Mouse (Mus musculus): ENCODE data around the gene Gmnn.
A peak's percentile ranks its signal among the peaks of the same experiment; 100 is the strongest.
"Not testable (repeated sequence)": the region's sequence is repeated elsewhere in the genome, so short reads cannot be mapped to it uniquely, and the experiment has no call there.

The Gmnn gene

DNA sequence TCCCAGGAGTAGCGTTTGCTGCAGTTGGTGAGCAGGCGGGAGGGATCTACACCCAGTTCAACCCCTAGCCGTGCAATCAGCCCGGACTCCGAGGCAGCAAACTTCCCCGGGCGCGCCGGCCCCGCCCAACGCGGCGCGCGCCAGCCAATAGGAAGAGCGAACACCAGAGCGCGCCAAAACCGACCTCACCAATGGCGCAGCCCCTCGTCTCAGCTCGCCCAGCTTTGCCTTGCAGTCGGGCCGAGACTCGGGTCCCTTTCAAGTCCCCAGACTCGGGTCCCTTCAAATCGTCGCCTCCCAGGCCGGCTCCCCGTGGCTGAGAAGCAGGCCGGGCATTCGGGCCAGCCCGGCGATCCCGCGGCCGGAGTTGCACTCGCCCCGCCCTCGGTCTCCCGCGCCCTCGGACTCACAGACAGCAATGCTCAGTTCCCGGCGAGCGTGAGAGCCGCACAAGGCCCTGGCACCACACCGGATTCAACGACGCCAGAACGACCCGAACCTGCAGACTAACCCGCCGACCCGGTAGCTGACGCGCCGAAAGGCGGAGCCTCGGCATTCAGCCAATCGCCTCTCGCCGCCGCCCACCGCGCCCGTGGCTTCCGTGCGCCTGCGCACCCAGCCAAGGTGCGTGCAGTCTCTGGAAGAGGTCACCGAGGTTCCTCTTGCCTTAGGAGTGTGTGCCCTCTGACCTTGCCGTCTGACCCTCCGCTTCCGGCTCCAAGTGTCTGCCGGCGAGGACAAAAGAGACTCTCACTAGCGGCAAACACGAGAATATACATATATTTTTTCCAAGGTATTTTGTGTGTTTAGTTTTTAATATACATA lies at the start of gene Gmnn:
TSS of gene Gmnn (minus strand) at position 521 of the 825 bp plus-strand sequence.
- DNase-seq = peak; percentile 88 to 94

GRCm38 (mm10) chr13:24806079-24806478 lies 44.4 kb upstream of the Gmnn start:
- DNase-seq = peak; percentile 74

DNA sequence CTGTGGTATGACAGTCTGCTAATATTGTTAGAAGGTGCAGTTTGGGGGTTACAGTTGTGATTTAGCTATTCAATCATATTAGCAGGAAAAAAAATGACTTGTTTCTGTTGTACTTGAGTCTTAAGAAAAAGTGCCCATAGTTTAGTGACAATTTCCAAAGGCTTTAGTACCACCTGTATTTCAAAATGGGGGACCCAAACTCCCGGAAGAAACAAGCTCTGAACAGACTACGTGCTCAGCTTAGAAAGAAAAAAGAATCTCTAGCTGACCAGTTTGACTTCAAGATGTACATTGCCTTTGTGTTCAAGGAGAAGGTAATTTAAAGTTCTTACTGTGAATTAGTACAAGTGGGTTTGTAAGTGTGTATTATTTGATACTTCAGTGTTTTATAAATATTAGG lies 41.5 kb upstream of the Gmnn start:
- no peak for DNase-seq

- peak; percentile 14 to 54 for DNase-seq
Observed at GRCm38 (mm10) chr13:24802131-24802691, 40.5 kb upstream of the Gmnn start.

DNA sequence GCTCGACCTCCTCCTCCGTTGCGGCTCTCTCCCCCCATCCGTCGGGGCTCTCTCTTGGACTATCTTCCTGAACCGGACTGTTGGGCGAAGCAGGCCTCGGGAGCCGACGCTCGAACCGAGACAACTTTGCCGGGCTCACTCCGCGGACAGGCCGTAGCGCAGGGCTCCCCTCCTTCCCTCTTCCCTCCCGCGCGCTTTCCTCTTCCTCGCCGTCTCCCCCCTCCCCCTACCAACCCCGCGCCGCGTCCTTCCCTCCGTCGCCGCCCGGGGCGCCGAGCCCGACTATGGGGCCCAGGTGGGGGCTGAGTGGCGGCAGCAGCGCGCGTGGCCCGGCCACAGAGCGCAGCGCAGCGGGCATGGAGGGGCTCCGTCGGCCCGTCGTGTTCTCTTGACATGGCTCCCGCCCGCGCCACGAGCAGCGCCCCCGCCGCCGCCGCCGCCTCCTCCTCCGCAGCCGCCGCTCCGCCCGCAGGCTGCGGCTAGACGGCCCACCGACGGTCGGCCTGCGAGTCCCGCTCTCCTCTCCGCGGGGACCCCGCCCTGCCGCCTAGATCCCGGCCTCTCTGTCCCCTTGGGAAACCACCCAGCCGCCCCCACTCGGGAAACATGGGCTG lies 39.7 kb upstream of the Gmnn start, which contains the start of gene BC005537:
TSS of gene BC005537 (plus strand) at position 350 of the 614 bp plus-strand sequence.
- DNase-seq = peak; percentile 29 to 68

DNA sequence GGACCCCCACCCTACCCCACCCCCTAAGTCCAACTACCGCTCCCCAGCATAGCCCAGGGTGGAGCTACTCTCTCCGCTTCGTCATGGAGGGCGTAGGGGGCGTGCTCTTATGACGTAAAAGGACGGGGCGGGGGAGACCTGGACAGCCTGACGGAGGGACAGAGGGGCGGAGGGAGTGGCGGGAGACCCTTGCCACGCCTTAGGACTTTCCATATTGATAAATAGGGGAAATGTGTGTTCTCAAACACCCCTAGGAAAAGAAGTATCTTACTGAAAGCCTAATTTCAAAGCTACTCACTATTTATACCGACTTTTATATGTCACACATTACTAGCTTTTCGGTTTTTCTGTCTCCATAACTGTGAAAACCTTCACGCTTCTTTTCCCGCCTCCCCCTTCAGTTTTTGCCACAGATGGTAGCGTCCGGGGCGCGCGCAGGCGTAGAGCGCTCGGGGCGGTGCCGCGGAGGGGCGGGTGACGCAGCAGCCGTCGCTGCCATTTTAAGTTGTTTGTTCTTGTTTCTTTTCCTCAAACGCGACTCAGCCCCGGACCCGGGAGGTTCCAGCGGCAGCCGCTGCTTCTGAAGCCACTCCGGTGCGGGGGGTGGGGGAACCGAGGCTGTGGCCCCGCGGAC lies 39.1 kb upstream of the Gmnn start:
- DNase-seq = peak; percentile 98 to 99

DNA sequence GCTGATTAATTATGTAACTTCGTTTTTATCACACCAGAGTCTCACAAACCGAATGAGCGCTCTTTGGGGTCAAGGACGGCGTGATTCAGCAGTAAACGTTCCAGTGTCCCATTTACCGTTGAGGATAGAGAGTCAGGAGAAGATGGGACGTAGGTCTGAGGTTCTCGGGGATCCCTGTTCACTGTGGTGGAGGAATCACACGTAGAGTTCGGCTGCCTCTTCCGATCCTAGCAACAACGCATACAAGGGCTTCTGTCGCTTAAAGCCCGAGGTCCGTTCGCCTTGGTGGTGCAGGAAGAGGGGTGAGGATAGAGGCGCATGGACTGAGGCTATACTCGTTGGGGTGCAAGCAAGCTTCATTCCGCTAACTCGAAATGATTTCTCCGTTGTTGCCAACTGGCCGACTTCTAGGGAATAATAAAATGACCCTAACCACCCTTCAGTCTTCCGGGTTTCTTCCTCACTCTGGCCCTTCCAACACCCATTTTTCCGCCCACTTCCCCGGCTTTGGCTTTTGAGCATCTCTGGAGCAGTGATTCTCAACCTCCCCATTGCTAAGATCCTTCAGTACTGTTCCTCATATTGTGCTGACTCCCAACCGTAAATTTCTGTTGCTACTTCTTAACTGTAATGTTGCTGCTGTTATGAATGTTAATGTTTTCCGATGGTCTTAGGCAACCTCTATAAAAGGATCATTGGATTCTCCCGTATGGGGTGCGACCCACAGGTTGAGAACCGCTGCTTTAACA lies 38.4 kb upstream of the Gmnn start:
- peak; percentile 31 to 53 for DNase-seq

- DNase-seq = no peak
Observed at GRCm38 (mm10) chr13:24799378-24799777, 37.7 kb upstream of the Gmnn start.

GRCm38 (mm10) chr13:24798686-24799085 lies 37.0 kb upstream of the Gmnn start:
- no peak for DNase-seq

DNA sequence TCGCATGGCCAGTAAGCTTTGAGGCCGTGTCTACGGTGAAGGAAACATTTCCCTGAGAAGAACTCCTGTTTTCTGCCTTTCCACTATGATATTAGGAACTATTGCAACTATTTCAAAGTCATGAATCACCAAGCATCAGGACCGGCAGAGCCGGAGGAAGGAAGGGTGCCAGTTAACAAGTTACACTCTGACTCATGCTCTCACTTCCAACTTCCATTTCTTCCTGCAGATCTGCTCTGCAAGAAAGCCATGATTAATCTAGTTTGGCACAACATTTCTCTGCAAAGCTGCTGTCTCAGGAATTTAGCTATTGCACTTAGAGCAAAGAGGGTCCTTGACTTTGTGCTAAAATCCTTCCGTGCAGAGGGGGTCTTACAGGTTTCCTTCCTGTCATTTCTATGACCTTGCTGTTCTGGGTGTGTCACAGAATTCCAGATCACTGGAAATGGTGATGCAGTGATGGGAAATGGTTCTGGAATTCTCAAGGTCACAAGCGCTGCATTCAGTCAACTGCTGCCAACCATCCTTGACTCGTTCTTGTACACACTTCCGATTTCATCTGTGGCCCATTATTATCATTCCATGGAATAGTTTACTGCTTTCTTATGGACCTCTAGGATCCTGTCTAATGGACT lies 30.8 kb upstream of the Gmnn start:
- no peak for DNase-seq

- DNase-seq = no peak
Observed at GRCm38 (mm10) chr13:24791349-24791748, 29.6 kb upstream of the Gmnn start.

- no peak for DNase-seq
Observed at GRCm38 (mm10) chr13:24787477-24787876, 25.8 kb upstream of the Gmnn start.

DNA sequence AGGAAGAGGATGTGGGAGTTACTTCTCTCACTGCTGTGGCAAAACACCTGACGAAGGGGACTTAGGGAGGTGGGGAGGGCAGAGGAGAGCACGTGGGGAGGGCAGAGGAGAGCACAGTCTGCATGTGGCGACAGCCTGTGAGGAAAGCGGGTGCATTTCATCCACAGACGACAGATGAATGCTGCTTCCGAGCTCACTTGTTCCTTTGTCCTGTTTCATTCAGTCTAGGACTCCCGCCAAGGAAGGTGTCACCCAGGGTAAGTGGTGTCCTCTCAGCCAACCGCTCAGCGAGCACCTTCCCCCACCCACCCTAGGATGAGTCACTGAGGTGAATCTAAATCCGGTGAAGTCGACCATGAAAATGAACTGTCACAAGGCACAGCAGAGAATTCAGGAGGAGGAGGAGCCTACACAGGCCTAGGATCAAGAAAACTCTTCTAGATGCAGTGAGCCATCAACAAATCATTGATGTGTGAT lies 24.3 kb upstream of the Gmnn start:
- peak; percentile 63 to 79 for DNase-seq

DNA sequence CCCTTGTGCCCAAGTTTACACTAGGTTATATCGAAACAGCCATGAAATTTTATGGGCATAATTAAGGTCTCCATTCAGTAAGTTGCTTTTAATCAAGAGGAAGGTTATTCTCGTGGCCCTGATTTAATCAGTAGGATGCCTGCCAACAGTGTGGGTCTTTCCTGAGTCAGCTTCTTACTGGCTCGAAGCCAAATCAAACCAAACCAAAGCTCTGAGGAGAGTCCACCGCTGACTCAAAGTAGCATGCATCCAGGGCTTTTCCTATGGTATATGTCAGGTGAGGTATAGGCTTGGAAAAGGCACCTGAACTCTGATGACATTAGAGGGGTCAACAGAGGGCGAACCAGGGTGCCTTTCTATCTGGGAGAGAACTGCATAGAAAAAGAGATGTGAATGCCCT lies 20.2 kb upstream of the Gmnn start:
- DNase-seq = peak in 1 of 2 experiments; percentile 34

- no peak for DNase-seq
Observed at GRCm38 (mm10) chr13:24778706-24779380, 17.1 kb upstream of the Gmnn start.

GRCm38 (mm10) chr13:24778026-24778425 lies 16.3 kb upstream of the Gmnn start:
- no peak for DNase-seq

DNA sequence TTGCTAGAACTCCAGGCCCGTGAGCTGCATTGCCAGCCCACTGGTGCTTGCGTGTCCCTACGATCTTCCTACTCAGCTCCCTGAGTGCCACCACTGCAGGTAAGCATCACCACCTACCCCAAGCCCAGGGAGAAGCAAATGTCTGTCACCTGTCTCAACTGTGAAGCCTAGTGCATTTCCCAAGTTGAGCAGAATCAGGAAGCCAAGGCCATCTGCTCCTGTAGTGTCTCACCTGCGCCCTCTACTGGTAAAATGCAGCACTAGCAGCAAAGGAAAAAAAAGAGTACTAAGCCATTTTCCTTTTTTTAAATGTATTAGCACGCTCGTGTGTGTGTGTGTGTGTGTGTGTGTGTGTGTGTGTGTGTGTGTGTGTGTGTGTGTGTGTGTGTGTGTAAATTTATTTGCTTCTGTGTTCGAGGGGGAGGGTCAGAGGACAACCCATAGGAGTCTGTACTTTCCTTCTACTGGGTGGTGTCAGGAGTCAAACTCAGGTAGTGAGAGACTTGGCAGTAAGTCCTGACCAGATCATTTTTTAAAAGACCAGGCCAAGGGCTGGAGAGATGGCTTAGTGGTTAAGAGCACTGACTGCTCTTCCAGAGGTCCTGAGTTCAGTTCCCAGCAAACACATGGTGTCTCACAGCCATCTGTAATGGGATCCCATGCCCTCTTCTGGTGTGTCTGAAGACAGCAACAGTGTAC lies 14.6 kb upstream of the Gmnn start:
- peak; percentile 61 to 71 for DNase-seq

DNA sequence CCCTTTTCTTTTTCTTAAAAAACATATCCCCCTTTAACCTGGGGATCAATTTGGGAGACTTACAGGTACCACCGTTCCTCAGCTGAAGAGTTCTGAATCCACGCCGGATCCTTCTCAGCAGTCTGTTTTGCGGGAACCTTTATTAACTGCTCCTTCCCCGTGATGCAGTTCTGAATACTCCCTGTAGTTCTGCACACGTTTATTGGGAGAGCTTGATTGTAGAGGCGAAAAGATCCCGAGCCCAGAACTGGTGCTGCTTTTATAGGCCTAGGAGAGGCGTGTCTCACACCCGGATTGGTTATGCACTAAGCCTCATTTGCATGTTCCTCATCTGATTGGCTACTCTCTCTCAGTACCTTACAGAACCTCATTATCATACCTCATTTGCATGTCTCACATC lies 9.8 kb upstream of the Gmnn start:
- not testable (repeated sequence) for DNase-seq

DNA sequence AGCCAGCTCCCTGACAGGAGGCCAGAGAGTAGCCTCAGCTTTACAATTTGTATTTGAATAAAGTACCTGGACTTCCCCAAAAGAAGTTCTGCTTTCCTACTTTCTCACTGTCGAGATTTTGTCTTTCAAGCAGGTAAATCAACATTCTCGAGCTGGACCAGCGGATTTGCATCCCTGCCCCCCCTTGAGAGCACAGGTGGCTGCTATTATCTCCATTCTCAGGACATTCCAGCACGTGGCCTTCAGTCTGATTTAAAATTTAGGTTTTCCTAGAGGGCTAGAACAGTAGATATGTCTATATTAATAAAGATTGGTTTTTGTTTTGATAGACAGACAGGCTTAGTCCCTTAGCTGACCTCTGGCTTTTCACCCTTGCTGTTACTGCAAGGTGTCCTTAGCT lies 6.1 kb upstream of the Gmnn start:
- DNase-seq = not testable (repeated sequence)

- DNase-seq = no peak
Observed at GRCm38 (mm10) chr13:24762254-24762653, 531 bp upstream of the Gmnn start.

GRCm38 (mm10) chr13:24761083-24761402 lies 680 bp downstream of the Gmnn start:
- DNase-seq = no peak

Data from kidney, postnatal 25 days (tissue).